Mouse (Mus musculus): ENCODE results near the gene Clic6. TPM values are rescaled to one million over a fixed set of nuclear protein-coding genes. Genes with fewer than 3 reads are reported as not detected.

Clic6 gene
- polyA plus RNA-seq, 1 experiment from 2014 or later, result 3.8 TPM

GRCm38 (mm10) chr16:92552858-92553257 is 67.3 kb downstream of the Clic6 start:
- ATAC-seq (ENCODE audit: low FRiP score, low TSS enrichment), result no peak
- Histone ChIP-seq H3K27ac (ENCODE audit: low read depth, low read length) (no peak overlapping the region), H3K4me2 (replicated peaks; ENCODE audit: low read depth, low read length) (no peak overlapping the region), H3K4me1 (ENCODE audit: control insufficient read depth, insufficient read depth, low read length) (no peaks in the 10 kb centered on the region), H3K4me3 (ENCODE audit: low read length) (no peak overlapping the region), H3K36me3 (ENCODE audit: control insufficient read depth, insufficient read depth, low read length) (no peaks in the 10 kb centered on the region), H3K9ac (ENCODE audit: low read depth, low read length) (no peak overlapping the region), H3K27me3 (ENCODE audit: control insufficient read depth, insufficient read depth, low read length) (no peaks in the 10 kb centered on the region), H3K9me3 (ENCODE audit: control insufficient read depth, low read length) (no peaks in the 10 kb centered on the region)
- WGBS, result 28% methylated on average over 11 of the region's 11 CpGs

GRCm38 (mm10) chr16:92555051-92555450 is 69.5 kb downstream of the Clic6 start:
- Histone ChIP-seq H3K36me3 (ENCODE audit: control insufficient read depth, insufficient read depth, low read length) (no peaks in the 10 kb centered on the region), H3K9me3 (ENCODE audit: control insufficient read depth, low read length) (no peaks in the 10 kb centered on the region), H3K27me3 (ENCODE audit: control insufficient read depth, insufficient read depth, low read length) (no peaks in the 10 kb centered on the region), H3K4me3 (ENCODE audit: low read length) (no peak overlapping the region), H3K9ac (ENCODE audit: low read depth, low read length) (no peak overlapping the region), H3K4me2 (replicated peaks; ENCODE audit: low read depth, low read length) (no peak overlapping the region), H3K4me1 (ENCODE audit: control insufficient read depth, insufficient read depth, low read length) (no peaks in the 10 kb centered on the region), H3K27ac (ENCODE audit: low read depth, low read length) (no peak overlapping the region)
- WGBS, result 98% methylated on average over 1 of the region's 1 CpGs
- ATAC-seq (ENCODE audit: low FRiP score, low TSS enrichment), result no peak

- ATAC-seq (ENCODE audit: low FRiP score, low TSS enrichment), result no peak
- no peaks in the 10 kb centered on the region for H3K9me3 ChIP-seq (ENCODE audit: control insufficient read depth, low read length)
- 0 out of 2 replicates have a peak, but pooled peaks cover 3% of the 10 kb centered on the region for H3K27me3 ChIP-seq (ENCODE audit: control insufficient read depth, insufficient read depth, low read length)
- no peak overlapping the region for H3K4me3 ChIP-seq (ENCODE audit: low read length)
- 65% methylated on average over 11 of the region's 11 CpGs for WGBS
- no peak overlapping the region for H3K9ac ChIP-seq (ENCODE audit: low read depth, low read length)
- H3K4me2 ChIP-seq (replicated peaks; ENCODE audit: low read depth, low read length), result 0 out of 2 replicates have a peak overlapping the region, but pooled peaks have one; percentile 17
- no peaks in the 10 kb centered on the region for H3K4me1 ChIP-seq (ENCODE audit: control insufficient read depth, insufficient read depth, low read length)
- H3K36me3 ChIP-seq (ENCODE audit: control insufficient read depth, insufficient read depth, low read length), result no peaks in the 10 kb centered on the region
- H3K27ac ChIP-seq (ENCODE audit: low read depth, low read length), result no peak overlapping the region
Measured at GRCm38 (mm10) chr16:92565291-92565690, 79.8 kb downstream of the Clic6 start.

- Histone ChIP-seq H3K4me3 (ENCODE audit: low read length) (no peak overlapping the region), H3K27me3 (ENCODE audit: control insufficient read depth, insufficient read depth, low read length) (0 out of 2 replicates have a peak, but pooled peaks cover 3% of the 10 kb centered on the region), H3K36me3 (ENCODE audit: control insufficient read depth, insufficient read depth, low read length) (no peaks in the 10 kb centered on the region), H3K27ac (ENCODE audit: low read depth, low read length) (no peak overlapping the region), H3K4me2 (replicated peaks; ENCODE audit: low read depth, low read length) (0 out of 2 replicates have a peak overlapping the region, but pooled peaks have one; percentile 17), H3K9ac (ENCODE audit: low read depth, low read length) (no peak overlapping the region), H3K9me3 (ENCODE audit: control insufficient read depth, low read length) (no peaks in the 10 kb centered on the region), H3K4me1 (ENCODE audit: control insufficient read depth, insufficient read depth, low read length) (no peaks in the 10 kb centered on the region)
- WGBS, result 1% methylated on average over 6 of the region's 6 CpGs
- ATAC-seq (ENCODE audit: low FRiP score, low TSS enrichment), result peak; percentile 66
Measured at GRCm38 (mm10) chr16:92565708-92566107, 80.2 kb downstream of the Clic6 start.

DNA sequence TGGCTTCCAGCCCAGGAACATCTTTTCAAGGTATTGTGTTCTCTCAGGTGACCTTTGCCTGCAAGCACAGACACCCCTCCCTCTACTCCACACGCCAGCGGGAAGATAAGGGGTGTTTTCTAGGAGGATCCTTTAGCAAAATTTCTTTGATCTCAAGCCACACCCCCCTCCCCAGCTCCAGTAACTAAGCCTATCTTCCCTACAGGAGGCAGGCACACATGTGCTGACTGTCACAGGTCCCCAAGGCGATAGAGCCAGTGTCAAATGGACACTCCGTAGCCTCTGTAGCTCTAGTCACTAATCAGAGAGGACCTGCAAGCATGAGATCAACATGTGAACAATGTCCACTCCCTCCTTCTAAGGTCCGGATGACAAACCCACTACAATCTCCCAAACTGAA is 80.6 kb downstream of the Clic6 start:
- 17% methylated on average over 5 of the region's 5 CpGs for WGBS
- Histone ChIP-seq H3K4me2 (replicated peaks; ENCODE audit: low read depth, low read length) (no peak overlapping the region), H3K27me3 (ENCODE audit: control insufficient read depth, insufficient read depth, low read length) (0 out of 2 replicates have a peak, but pooled peaks cover 3% of the 10 kb centered on the region), H3K36me3 (ENCODE audit: control insufficient read depth, insufficient read depth, low read length) (no peaks in the 10 kb centered on the region), H3K4me1 (ENCODE audit: control insufficient read depth, insufficient read depth, low read length) (no peaks in the 10 kb centered on the region), H3K9me3 (ENCODE audit: control insufficient read depth, low read length) (no peaks in the 10 kb centered on the region), H3K4me3 (ENCODE audit: low read length) (no peak overlapping the region), H3K9ac (ENCODE audit: low read depth, low read length) (no peak overlapping the region), H3K27ac (ENCODE audit: low read depth, low read length) (no peak overlapping the region)
- peak; percentile 35; the same call in 1 of the 2 replicates for ATAC-seq (ENCODE audit: low FRiP score, low TSS enrichment)

- 92% methylated on average over 11 of the region's 11 CpGs for WGBS
- Histone ChIP-seq H3K4me1 (ENCODE audit: control insufficient read depth, insufficient read depth, low read length) (no peaks in the 10 kb centered on the region), H3K4me2 (replicated peaks; ENCODE audit: low read depth, low read length) (no peak overlapping the region), H3K27me3 (ENCODE audit: control insufficient read depth, insufficient read depth, low read length) (no peaks in the 10 kb centered on the region), H3K9me3 (ENCODE audit: control insufficient read depth, low read length) (no peaks in the 10 kb centered on the region), H3K4me3 (ENCODE audit: low read length) (no peak overlapping the region), H3K36me3 (ENCODE audit: control insufficient read depth, insufficient read depth, low read length) (no peaks in the 10 kb centered on the region), H3K9ac (ENCODE audit: low read depth, low read length) (no peak overlapping the region), H3K27ac (ENCODE audit: low read depth, low read length) (no peak overlapping the region)
- no peak for ATAC-seq (ENCODE audit: low FRiP score, low TSS enrichment)
Measured at GRCm38 (mm10) chr16:92571246-92571645, 85.7 kb downstream of the Clic6 start.

GRCm38 (mm10) chr16:92573193-92573592 is 87.7 kb downstream of the Clic6 start:
- H3K4me2 ChIP-seq (replicated peaks; ENCODE audit: low read depth, low read length), result no peak overlapping the region
- H3K9ac ChIP-seq (ENCODE audit: low read depth, low read length), result no peak overlapping the region
- no peak overlapping the region for H3K27ac ChIP-seq (ENCODE audit: low read depth, low read length)
- H3K9me3 ChIP-seq (ENCODE audit: control insufficient read depth, low read length), result no peaks in the 10 kb centered on the region
- no peaks in the 10 kb centered on the region for H3K4me1 ChIP-seq (ENCODE audit: control insufficient read depth, insufficient read depth, low read length)
- H3K27me3 ChIP-seq (ENCODE audit: control insufficient read depth, insufficient read depth, low read length), result no peaks in the 10 kb centered on the region
- H3K36me3 ChIP-seq (ENCODE audit: control insufficient read depth, insufficient read depth, low read length), result no peaks in the 10 kb centered on the region
- 56% methylated on average over 4 of the region's 4 CpGs for WGBS
- ATAC-seq (ENCODE audit: low FRiP score, low TSS enrichment), result no peak
- no peak overlapping the region for H3K4me3 ChIP-seq (ENCODE audit: low read length)

DNA sequence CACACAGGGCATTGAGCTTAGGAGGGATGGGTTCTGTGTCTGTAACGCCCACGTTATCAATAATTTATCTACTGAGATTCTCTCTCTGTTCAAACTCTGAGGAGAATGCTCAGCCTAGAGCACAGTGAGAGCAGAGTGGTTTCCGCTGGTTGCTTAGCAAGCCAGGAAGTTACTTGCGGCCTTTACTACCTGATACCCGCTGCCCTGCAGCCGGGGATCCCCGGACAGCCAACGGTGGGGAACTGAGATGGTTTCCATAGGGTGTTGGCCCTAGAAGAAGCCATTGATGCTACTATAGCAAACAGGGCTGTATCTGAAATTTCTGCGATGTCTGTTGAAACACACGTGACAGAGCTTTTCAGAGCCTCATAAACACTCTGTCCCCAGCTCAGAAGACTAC is 90.3 kb downstream of the Clic6 start:
- Histone ChIP-seq H3K27me3 (ENCODE audit: control insufficient read depth, insufficient read depth, low read length) (no peaks in the 10 kb centered on the region), H3K27ac (ENCODE audit: low read depth, low read length) (no peak overlapping the region), H3K9ac (ENCODE audit: low read depth, low read length) (no peak overlapping the region), H3K9me3 (ENCODE audit: control insufficient read depth, low read length) (no peaks in the 10 kb centered on the region), H3K4me2 (replicated peaks; ENCODE audit: low read depth, low read length) (no peak overlapping the region), H3K4me3 (ENCODE audit: low read length) (no peak overlapping the region), H3K36me3 (ENCODE audit: control insufficient read depth, insufficient read depth, low read length) (no peaks in the 10 kb centered on the region), H3K4me1 (ENCODE audit: control insufficient read depth, insufficient read depth, low read length) (no peaks in the 10 kb centered on the region)
- ATAC-seq (ENCODE audit: low FRiP score, low TSS enrichment), result no peak
- WGBS, result 71% methylated on average over 10 of the region's 10 CpGs

- Histone ChIP-seq H3K4me1 (ENCODE audit: control insufficient read depth, insufficient read depth, low read length) (no peaks in the 10 kb centered on the region), H3K9ac (ENCODE audit: low read depth, low read length) (no peak overlapping the region), H3K4me3 (ENCODE audit: low read length) (no peak overlapping the region), H3K9me3 (ENCODE audit: control insufficient read depth, low read length) (no peaks in the 10 kb centered on the region), H3K4me2 (replicated peaks; ENCODE audit: low read depth, low read length) (no peak overlapping the region), H3K36me3 (ENCODE audit: control insufficient read depth, insufficient read depth, low read length) (no peaks in the 10 kb centered on the region), H3K27ac (ENCODE audit: low read depth, low read length) (no peak overlapping the region), H3K27me3 (ENCODE audit: control insufficient read depth, insufficient read depth, low read length) (no peaks in the 10 kb centered on the region)
- 89% methylated on average over 9 of the region's 9 CpGs for WGBS
- no peak for ATAC-seq (ENCODE audit: low FRiP score, low TSS enrichment)
Measured at GRCm38 (mm10) chr16:92577381-92577780, 91.8 kb downstream of the Clic6 start.

All from kidney, embryonic 14.5 days (tissue).